Mouse (Mus musculus) ES-E14 (cell line): ENCODE results near the gene Foxp4.

Experiments
- CHD2 ChIP-seq: IDR thresholded peaks from 2 replicates; pipeline ENCODE4 v1.6.1; 2014; ENCODE audit warnings: mild to moderate bottlenecking, low read depth, low read length, inconsistent platforms
- HCFC1 ChIP-seq: IDR thresholded peaks from 2 replicates; pipeline ENCODE4 v1.6.1; 2012; ENCODE audit warnings: low read length, inconsistent platforms, borderline replicate concordance; ENCODE audit not compliant: insufficient read depth
- MAFK ChIP-seq: IDR thresholded peaks from 2 replicates; pipeline ENCODE4 v1.6.1; 2014; ENCODE audit warnings: mild to moderate bottlenecking, low read depth, low read length, inconsistent platforms; ENCODE audit not compliant: insufficient read depth

DNA sequence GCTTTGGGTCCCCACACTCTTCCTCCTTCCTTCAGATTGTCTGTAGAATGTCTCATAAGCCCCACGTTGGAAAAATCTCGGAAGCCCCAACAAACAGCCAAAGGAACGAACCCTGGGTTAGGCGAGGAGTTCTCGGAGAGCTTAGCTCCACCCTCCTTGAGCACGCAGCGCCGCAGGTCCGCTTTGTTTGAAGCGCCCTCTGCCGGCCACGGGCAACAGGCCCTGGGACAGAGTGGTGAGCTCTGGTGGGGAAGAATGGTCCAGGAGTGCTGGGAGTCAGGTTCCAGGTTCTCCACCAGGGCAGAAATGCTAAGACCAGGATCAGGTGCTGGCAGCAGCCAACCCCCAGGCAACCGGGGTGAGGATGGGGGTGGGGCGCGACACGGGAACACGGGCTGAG is 59.9 kb downstream of the Foxp4 start:
- TF ChIP-seq MAFK: no peak
- TF ChIP-seq HCFC1: no peak
- no peak for TF ChIP-seq CHD2
